Mouse (Mus musculus) left cerebral cortex, postnatal 36 days (tissue): ENCODE measurements at regions not wholly inside any gene's neighbourhood (a gene's known extent, or its start where the extent isn't known, plus 50 kb on each side); places are given as distances from the start of the nearest gene placed in this dataset.

Source experiments
- DNase-seq, 2 experiments: peaks; one replicate each; pipeline ENCODE4 v3.0.0; 2021 to 2022; ENCODE audit warnings: low spot score in 2 of 2, mixed read lengths in 1 of 2
- intact Hi-C: fragments of 180-260 bp; cut with DNase I; formaldehyde crosslinking; loops from one replicate; pipeline ENCODE4 v1.15.1; 2025

GRCm38 (mm10) chr17:45341573-45341972 is 92.0 kb downstream of the Cdc5l start:
- DNase-seq = no peak
- intact Hi-C loops = no loop called here

- intact Hi-C loops = no loop called here
These were observed 92.7 kb downstream of the Cdc5l start for GRCm38 (mm10) chr17:45340851-45341250.

GRCm38 (mm10) chr17:45339226-45339625 is 94.3 kb downstream of the Cdc5l start:
- intact Hi-C loops = no loop called here
- DNase-seq = no peak

More at GRCm38 (mm10) chr17:45340851-45341250, 92.7 kb downstream of the Cdc5l start:
- DNase-seq = no peak

GRCm38 (mm10) chr17:45338086-45338485 is 95.5 kb downstream of the Cdc5l start:
- no peak for DNase-seq
- intact Hi-C loops = no loop called here

- DNase-seq = no peak
These were observed 97.9 kb downstream of the Cdc5l start for GRCm38 (mm10) chr17:45335586-45336151.

GRCm38 (mm10) chr17:45334732-45335381 is 98.7 kb downstream of the Cdc5l start:
- DNase-seq = no peak

More at GRCm38 (mm10) chr17:45335586-45336151, 97.9 kb downstream of the Cdc5l start:
- intact Hi-C loops = no loop called here

GRCm38 (mm10) chr17:45332321-45332720 is 101.2 kb downstream of the Cdc5l start:
- DNase-seq = no peak
- intact Hi-C loops = no loop called here

More at GRCm38 (mm10) chr17:45334732-45335381, 98.7 kb downstream of the Cdc5l start:
- intact Hi-C loops = no loop called here

GRCm38 (mm10) chr17:45329241-45329640 is 104.3 kb downstream of the Cdc5l start:
- DNase-seq = no peak
- intact Hi-C loops = no loop called here

- intact Hi-C loops = no loop called here
- no peak for DNase-seq
These were observed 106.8 kb downstream of the Cdc5l start for GRCm38 (mm10) chr17:45326726-45327125.

- intact Hi-C loops = no loop called here
- DNase-seq = no peak
These were observed 107.4 kb downstream of the Cdc5l start for GRCm38 (mm10) chr17:45326173-45326572.

GRCm38 (mm10) chr17:45322842-45323241 is 110.7 kb downstream of the Cdc5l start:
- peak in 1 of 2 experiments; percentile 16 for DNase-seq
- intact Hi-C loops = no loop called here

- DNase-seq = no peak
- intact Hi-C loops = no loop called here
These were observed 113.5 kb downstream of the Cdc5l start for GRCm38 (mm10) chr17:45320074-45320473.

- intact Hi-C loops = no loop called here
- no peak for DNase-seq
These were observed 115.1 kb downstream of the Cdc5l start for GRCm38 (mm10) chr17:45318211-45319076.

- DNase-seq = peak; percentile 24 to 48
- intact Hi-C loops = no loop called here
These were observed 120.8 kb downstream of the Cdc5l start for GRCm38 (mm10) chr17:45312510-45313266.

- intact Hi-C loops = no loop called here
These were observed 127.0 kb downstream of the Cdc5l start for GRCm38 (mm10) chr17:45306506-45306905.

GRCm38 (mm10) chr17:45303183-45303582 is 130.4 kb downstream of the Cdc5l start:
- intact Hi-C loops = no loop called here
- DNase-seq = peak in 1 of 2 experiments; percentile 14

More at GRCm38 (mm10) chr17:45306506-45306905, 127.0 kb downstream of the Cdc5l start:
- DNase-seq = no peak

- intact Hi-C loops = no loop called here
- no peak for DNase-seq
These were observed 135.2 kb downstream of the Cdc5l start for GRCm38 (mm10) chr17:45298355-45298754.

GRCm38 (mm10) chr17:45297860-45298259 is 135.7 kb downstream of the Cdc5l start:
- DNase-seq = no peak

GRCm38 (mm10) chr17:45296363-45296762 is 137.2 kb downstream of the Cdc5l start:
- intact Hi-C loops = no loop called here
- DNase-seq = no peak

More at GRCm38 (mm10) chr17:45297860-45298259, 135.7 kb downstream of the Cdc5l start:
- intact Hi-C loops = no loop called here

GRCm38 (mm10) chr17:45294886-45295285 is 138.7 kb downstream of the Cdc5l start:
- intact Hi-C loops = no loop called here

More at GRCm38 (mm10) chr17:45294886-45295285, 138.7 kb downstream of the Cdc5l start:
- DNase-seq = no peak
